Mouse (Mus musculus): ENCODE results near the gene Serpina3j. TPM values are rescaled to one million over a fixed set of nuclear protein-coding genes. Genes with fewer than 3 reads are reported as not detected.
"Not testable (repeated sequence)": the region's sequence is repeated elsewhere in the genome, so short reads cannot be mapped to it uniquely, and the experiment has no call there.

The Serpina3j gene
- not detected for total RNA-seq (2022)

- DNase-seq (ENCODE audit: low spot score in 2 of 2), result no peak
These were observed at the start of gene Serpina3j for GRCm38 (mm10) chr12:104314253-104314652. Gene Serpina3j, plus strand, starts transcription at chr12:104314553.

GRCm38 (mm10) chr12:104266374-104266773, 48.0 kb upstream of the Serpina3j start:
- no peak for DNase-seq (ENCODE audit: low spot score in 2 of 2)

GRCm38 (mm10) chr12:104278216-104279055, 35.9 kb upstream of the Serpina3j start:
- no peak for DNase-seq (ENCODE audit: low spot score in 2 of 2)

GRCm38 (mm10) chr12:104279056-104279435, 35.3 kb upstream of the Serpina3j start:
- DNase-seq (ENCODE audit: low spot score in 2 of 2), result no peak

- no peak for DNase-seq (ENCODE audit: low spot score in 2 of 2)
These were observed 31.0 kb upstream of the Serpina3j start for GRCm38 (mm10) chr12:104283380-104283779.

- no peak for DNase-seq (ENCODE audit: low spot score in 2 of 2)
These were observed 26.0 kb upstream of the Serpina3j start for GRCm38 (mm10) chr12:104288336-104288735.

GRCm38 (mm10) chr12:104289872-104290271, 24.5 kb upstream of the Serpina3j start:
- DNase-seq (ENCODE audit: low spot score in 2 of 2), result no peak

GRCm38 (mm10) chr12:104293963-104294362, 20.4 kb upstream of the Serpina3j start:
- no peak for DNase-seq (ENCODE audit: low spot score in 2 of 2)

- DNase-seq (ENCODE audit: low spot score in 2 of 2), result no peak
These were observed 16.3 kb upstream of the Serpina3j start for GRCm38 (mm10) chr12:104298049-104298448.

GRCm38 (mm10) chr12:104305991-104306390, 8.4 kb upstream of the Serpina3j start:
- no peak for DNase-seq (ENCODE audit: low spot score in 2 of 2)

GRCm38 (mm10) chr12:104322454-104322853, 8.1 kb downstream of the Serpina3j start:
- no peak for DNase-seq (ENCODE audit: low spot score in 2 of 2)

GRCm38 (mm10) chr12:104331701-104332100, 17.3 kb downstream of the Serpina3j start:
- DNase-seq (ENCODE audit: low spot score in 2 of 2), result no peak

GRCm38 (mm10) chr12:104336873-104337272, 22.5 kb downstream of the Serpina3j start:
- not testable (repeated sequence) for DNase-seq (ENCODE audit: low spot score in 2 of 2)

- not testable (repeated sequence) for DNase-seq (ENCODE audit: low spot score in 2 of 2)
These were observed 23.9 kb downstream of the Serpina3j start, which contains the start of the genes Serpina3k and Serpina3m for GRCm38 (mm10) chr12:104338226-104338625. Gene Serpina3k, plus strand, starts transcription at chr12:104338486. Gene Serpina3m, plus strand, starts transcription at chr12:104338486.

- no peak for DNase-seq (ENCODE audit: low spot score in 2 of 2)
These were observed 24.4 kb downstream of the Serpina3j start for GRCm38 (mm10) chr12:104338705-104339104.

- DNase-seq (ENCODE audit: low spot score in 2 of 2), result not testable (repeated sequence)
These were observed 28.1 kb downstream of the Serpina3j start for GRCm38 (mm10) chr12:104342489-104342888.

GRCm38 (mm10) chr12:104345181-104345580, 30.8 kb downstream of the Serpina3j start:
- no peak for DNase-seq (ENCODE audit: low spot score in 2 of 2)

GRCm38 (mm10) chr12:104345707-104346106, 31.4 kb downstream of the Serpina3j start:
- DNase-seq (ENCODE audit: low spot score in 2 of 2), result no peak

- DNase-seq (ENCODE audit: low spot score in 2 of 2), result no peak
These were observed 32.7 kb downstream of the Serpina3j start for GRCm38 (mm10) chr12:104347091-104347490.

- DNase-seq (ENCODE audit: low spot score in 2 of 2), result peak in 1 of 2 experiments; percentile 26
These were observed 37.5 kb downstream of the Serpina3j start for GRCm38 (mm10) chr12:104351812-104352211.

- DNase-seq (ENCODE audit: low spot score in 2 of 2), result no peak
These were observed 41.7 kb downstream of the Serpina3j start for GRCm38 (mm10) chr12:104356006-104356405.

GRCm38 (mm10) chr12:104369986-104370385, 55.6 kb downstream of the Serpina3j start:
- DNase-seq (ENCODE audit: low spot score in 2 of 2), result no peak
